In the genomic region with DNA sequence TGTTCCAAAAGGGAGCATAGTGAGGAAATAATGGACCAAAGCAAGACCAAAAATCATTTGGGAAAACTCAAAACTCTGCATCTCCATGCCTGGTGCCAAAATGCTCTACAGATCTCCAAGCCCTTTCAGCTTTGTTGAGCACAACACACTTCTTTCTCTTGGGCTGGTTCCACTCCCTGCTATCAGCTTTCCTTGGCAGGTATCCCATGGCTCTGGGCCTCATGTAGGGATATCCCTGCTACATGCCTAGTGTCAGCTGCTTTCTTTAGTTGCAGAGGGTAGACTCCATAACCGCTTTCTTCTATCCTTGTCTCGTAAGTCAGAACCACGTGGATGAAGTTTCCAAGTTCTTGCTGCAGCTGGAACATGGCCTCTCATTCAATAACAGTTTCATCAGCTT, we compare ENCODE assay signal across 20 mouse cellular contexts.
DNase-seq lines count a peak whose midpoint lies in the region; ATAC-seq lines count a peak whose summit lies in the region.
"Had no signal": no experiment of that assay in that cellular context is flagged by ENCODE, and none has a peak within 500 bp of the region (broad histone marks: within the 10 kb centered on the region; RNA-seq: fewer than 3 reads in every experiment).

No protein-coding gene starts in this region.

- 83% methylated on average over 3 of the region's 3 CpGs for WGBS in embryonic facial prominence, embryonic 14.5 days
- 88% methylated on average over 3 of the region's 3 CpGs for WGBS in embryonic facial prominence, embryonic 10.5 days
- 75% methylated on average over 3 of the region's 3 CpGs for WGBS in heart, embryonic 12.5 days
- 91% methylated on average over 3 of the region's 3 CpGs for WGBS in midbrain, embryonic 10.5 days

- H3K36me3 ChIP-seq in embryonic facial prominence, embryonic 14.5 days (ENCODE audit: control insufficient read depth, insufficient read depth, low read length): no peaks in the 10 kb centered on the region
- no peaks in the 10 kb centered on the region for H3K36me3 ChIP-seq in embryonic facial prominence, embryonic 10.5 days (replicated peaks)
- H3K36me3 ChIP-seq in heart, embryonic 12.5 days: no peaks in the 10 kb centered on the region
- no peaks in the 10 kb centered on the region for H3K36me3 ChIP-seq in midbrain, embryonic 10.5 days
- H3K36me3 ChIP-seq: forebrain, embryonic 15.5 days; heart, embryonic 13.5 days; hindbrain, embryonic 13.5 days had no signal

- no peak overlapping the region for H3K9ac ChIP-seq in embryonic facial prominence, embryonic 14.5 days (ENCODE audit: low read depth, low read length)
- no peak overlapping the region for H3K9ac ChIP-seq in heart, embryonic 12.5 days
- H3K9ac ChIP-seq: forebrain, embryonic 15.5 days; heart, embryonic 13.5 days; hindbrain, embryonic 13.5 days had no signal

- H3K27me3 ChIP-seq in embryonic facial prominence, embryonic 14.5 days (replicated peaks; ENCODE audit: control insufficient read depth, insufficient read depth, low read length): no peaks in the 10 kb centered on the region
- no peaks in the 10 kb centered on the region for H3K27me3 ChIP-seq in embryonic facial prominence, embryonic 10.5 days (replicated peaks; ENCODE audit: low read depth, poor library complexity, severe bottlenecking)
- no peaks in the 10 kb centered on the region for H3K27me3 ChIP-seq in heart, embryonic 12.5 days (replicated peaks)
- no peaks in the 10 kb centered on the region for H3K27me3 ChIP-seq in midbrain, embryonic 10.5 days (ENCODE audit: low read depth, poor library complexity, severe bottlenecking)
- H3K27me3 ChIP-seq: forebrain, embryonic 15.5 days; heart, embryonic 13.5 days; hindbrain, embryonic 13.5 days had no signal

- H3K9me3 ChIP-seq in embryonic facial prominence, embryonic 14.5 days (ENCODE audit: control insufficient read depth, low read length): no peaks in the 10 kb centered on the region; the same call in 1 of the 2 replicates
- H3K9me3 ChIP-seq in embryonic facial prominence, embryonic 10.5 days: no peaks in the 10 kb centered on the region
- no peaks in the 10 kb centered on the region for H3K9me3 ChIP-seq in heart, embryonic 12.5 days (replicated peaks)
- H3K9me3 ChIP-seq in midbrain, embryonic 10.5 days (replicated peaks): no peaks in the 10 kb centered on the region
- H3K9me3 ChIP-seq: forebrain, embryonic 15.5 days; hindbrain, embryonic 13.5 days had no signal

- peak; percentile 17 for DNase-seq in embryonic facial prominence, embryonic 14.5 days (ENCODE audit: low spot score)
- no peak for DNase-seq in embryonic facial prominence, embryonic 10.5 days (ENCODE audit: low spot score)
- peak; percentile 61 to 70 for DNase-seq in heart, adult 18-20 months
- DNase-seq in heart, adult 9 months (ENCODE audit: low spot score in 2 of 2): peak; percentile 37 to 42
- DNase-seq in heart, postnatal 10 days: peak; percentile 69 to 76
- no peak for DNase-seq in midbrain, embryonic 10.5 days (ENCODE audit: low spot score)
- DNase-seq: adrenal gland, adult 2 months; adrenal gland, postnatal 36 days; cerebellum, adult 11 months; cerebellum, adult 8-10 months; gastrocnemius, postnatal 36 days; kidney, adult 11 months; kidney, adult 9 months had no signal

- no peak overlapping the region for H3K4me3 ChIP-seq in embryonic facial prominence, embryonic 14.5 days (ENCODE audit: low read depth, low read length)
- H3K4me3 ChIP-seq in embryonic facial prominence, embryonic 10.5 days: no peak overlapping the region
- no peak overlapping the region for H3K4me3 ChIP-seq in heart, embryonic 12.5 days
- H3K4me3 ChIP-seq in midbrain, embryonic 10.5 days: no peak overlapping the region
- H3K4me3 ChIP-seq: forebrain, embryonic 15.5 days; heart, embryonic 13.5 days; hindbrain, embryonic 13.5 days had no signal

- H3K4me1 ChIP-seq in embryonic facial prominence, embryonic 14.5 days (ENCODE audit: control insufficient read depth, insufficient read depth, low read length): no peaks in the 10 kb centered on the region
- no peaks in the 10 kb centered on the region for H3K4me1 ChIP-seq in embryonic facial prominence, embryonic 10.5 days
- H3K4me1 ChIP-seq in heart, embryonic 12.5 days (replicated peaks): no peaks in the 10 kb centered on the region
- no peaks in the 10 kb centered on the region for H3K4me1 ChIP-seq in midbrain, embryonic 10.5 days
- H3K4me1 ChIP-seq: forebrain, embryonic 15.5 days; heart, embryonic 13.5 days; hindbrain, embryonic 13.5 days had no signal

- H3K4me2 ChIP-seq in embryonic facial prominence, embryonic 14.5 days (ENCODE audit: low read depth, low read length): no peak overlapping the region
- H3K4me2 ChIP-seq in heart, embryonic 12.5 days: no peak overlapping the region
- H3K4me2 ChIP-seq: forebrain, embryonic 15.5 days; heart, embryonic 13.5 days; hindbrain, embryonic 13.5 days had no signal

- intact Hi-C loops in heart, postnatal 10 days (cut with DNase I): no loop called here

- H3K27ac ChIP-seq in embryonic facial prominence, embryonic 14.5 days (replicated peaks; ENCODE audit: low read depth, low read length): no peak overlapping the region
- no peak overlapping the region for H3K27ac ChIP-seq in embryonic facial prominence, embryonic 10.5 days (replicated peaks)
- no peak overlapping the region for H3K27ac ChIP-seq in heart, embryonic 12.5 days (ENCODE audit: poor library complexity, severe bottlenecking)
- no peak overlapping the region for H3K27ac ChIP-seq in midbrain, embryonic 10.5 days (replicated peaks)
- H3K27ac ChIP-seq: forebrain, embryonic 15.5 days; heart, embryonic 13.5 days; hindbrain, embryonic 13.5 days; hindbrain, postnatal 0 days; kidney, postnatal 0 days had no signal

- ATAC-seq in embryonic facial prominence, embryonic 14.5 days (ENCODE audit: low read depth): no peak
- ATAC-seq in heart, embryonic 12.5 days (ENCODE audit: insufficient number of reproducible peaks, low FRiP score): no peak
- ATAC-seq in CD4-positive, CD25-positive, alpha-beta regulatory T cell, adult 4 months: no peak
- ATAC-seq: forebrain, embryonic 15.5 days; hindbrain, postnatal 0 days had no signal

Comparison
In these comparisons a context has a peak if more than half of its experiments do, and no peak if none do; other contexts are left out.
1. DNase-seq: peak in embryonic facial prominence, embryonic 14.5 days (single experiment), heart, adult 18-20 months (2 of 2), heart, adult 9 months (2 of 2) and heart, postnatal 10 days (2 of 2); none in embryonic facial prominence, embryonic 10.5 days (single experiment) and midbrain, embryonic 10.5 days (single experiment).